Mouse (Mus musculus) bone marrow macrophage, adult 2 months (primary cell): ENCODE measurements around the gene Baz2b.

Experiments
- CTCF ChIP-seq: IDR thresholded peaks from 2 replicates; pipeline ENCODE4 v1.5.1; 2012; ENCODE audit warnings: low read depth, mild to moderate bottlenecking, low read length, moderate library complexity
- POLR2A ChIP-seq: IDR thresholded peaks from 2 replicates; pipeline ENCODE4 v1.6.1; 2012; ENCODE audit warnings: mild to moderate bottlenecking, low read depth, low read length, borderline replicate concordance

- TF ChIP-seq CTCF = no peak
- TF ChIP-seq POLR2A = no peak
These were observed 9.5 kb downstream of the Baz2b start for GRCm38 (mm10) chr2:60200051-60200562.
